Mouse (Mus musculus): ENCODE data around the gene Zcchc18. TPM values are rescaled to one million over a fixed set of nuclear protein-coding genes. Genes with fewer than 3 reads are reported as not detected.
"Not testable (repeated sequence)": the region's sequence is repeated elsewhere in the genome, so short reads cannot be mapped to it uniquely, and the experiment has no call there.

Gene Zcchc18
- 4.0 and 8.6 TPM in 2 replicates for polyA plus RNA-seq (2016; fragmentation: Nextera tagmentation; extraction: Ambion mirVana)

DNA sequence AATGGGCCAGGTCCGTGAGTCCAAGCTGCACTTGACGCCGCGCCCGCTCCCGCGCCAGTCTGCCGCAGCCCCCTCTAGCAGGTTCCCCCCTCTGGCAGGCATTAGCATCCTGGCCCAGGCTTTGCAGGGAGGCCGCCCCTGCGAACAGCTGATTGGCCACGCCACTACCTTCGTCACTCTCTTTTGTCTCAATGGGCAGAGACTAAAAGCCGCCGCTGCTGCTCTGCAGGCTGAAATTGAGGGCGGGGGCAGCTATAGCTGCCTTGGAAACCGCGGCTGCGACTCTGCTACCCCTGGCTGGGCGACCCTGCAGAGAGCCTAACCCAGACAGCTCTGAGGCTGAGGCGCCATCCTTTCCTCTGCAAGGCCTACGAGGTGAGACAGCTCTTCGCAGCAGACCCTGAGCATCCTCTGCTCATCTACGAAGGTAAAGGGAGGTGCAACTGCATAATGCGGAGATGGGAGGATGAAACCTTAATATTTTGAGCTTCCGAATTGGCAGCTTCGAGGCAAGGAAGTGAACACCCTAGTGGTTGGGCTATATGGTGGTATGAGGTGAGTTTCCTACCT is at the start of gene Zcchc18:
Zcchc18 (plus strand) TSS at position 178 of the 570 bp plus-strand sequence.
- 11% methylated on average over 26 of the region's 26 CpGs for WGBS
- peak within 1 kb of the TSS; percentile 52 for H3K4me3 ChIP-seq
- peaks cover 43% of the 10 kb centered on the region for H3K27me3 ChIP-seq (ENCODE audit: insufficient read depth, poor library complexity, severe bottlenecking)
- DNase-seq (ENCODE audit: low spot score), result peak; percentile 79
- no peaks in the 10 kb centered on the region for H3K4me1 ChIP-seq
- no peak within 1 kb of the TSS for H3K27ac ChIP-seq
- H3K36me3 ChIP-seq, result no peaks in the 10 kb centered on the region
- H3K9me3 ChIP-seq, result no peaks in the 10 kb centered on the region

DNA sequence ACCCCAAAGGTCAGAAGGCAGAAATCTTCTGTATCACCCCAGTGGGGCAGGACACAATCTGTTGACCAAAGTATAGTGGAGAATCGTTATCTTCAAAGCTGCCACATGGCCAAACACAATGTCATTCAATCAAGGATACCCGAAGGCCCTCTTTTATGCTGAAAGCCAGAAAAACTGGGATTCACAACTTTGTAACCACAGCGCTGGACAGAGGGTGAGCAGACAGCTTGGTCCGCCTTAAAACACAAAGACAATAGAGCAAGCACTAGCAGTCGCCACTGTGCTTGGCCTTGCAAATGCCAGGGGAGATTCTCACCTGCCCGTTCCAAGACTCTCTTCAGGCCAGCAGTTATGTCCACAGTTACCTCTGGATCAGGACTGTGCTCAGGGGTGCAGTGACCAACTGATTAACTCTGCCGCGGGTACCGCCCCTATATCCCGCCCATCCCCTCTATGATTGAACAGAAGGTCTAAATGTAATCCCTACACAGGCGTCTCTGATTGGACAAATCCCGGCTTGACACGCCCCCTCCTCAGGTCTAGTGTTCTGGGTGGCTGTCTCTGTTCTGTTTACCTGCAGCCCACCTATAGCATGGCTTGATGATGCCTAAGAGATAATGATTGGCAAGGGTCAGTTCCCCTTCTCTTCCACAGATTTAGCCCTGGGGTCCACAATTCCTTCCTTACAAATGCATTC is 35.2 kb upstream of the Zcchc18 start:
- WGBS, result 26% methylated on average over 13 of the region's 13 CpGs
- not testable (repeated sequence) for H3K4me1 ChIP-seq; H3K36me3 ChIP-seq; H3K27me3 ChIP-seq (ENCODE audit: insufficient read depth, poor library complexity, severe bottlenecking); H3K9me3 ChIP-seq; H3K27ac ChIP-seq
- H3K4me3 ChIP-seq, result peak overlapping the region; percentile 44
- peak; percentile 75 for DNase-seq (ENCODE audit: low spot score)

DNA sequence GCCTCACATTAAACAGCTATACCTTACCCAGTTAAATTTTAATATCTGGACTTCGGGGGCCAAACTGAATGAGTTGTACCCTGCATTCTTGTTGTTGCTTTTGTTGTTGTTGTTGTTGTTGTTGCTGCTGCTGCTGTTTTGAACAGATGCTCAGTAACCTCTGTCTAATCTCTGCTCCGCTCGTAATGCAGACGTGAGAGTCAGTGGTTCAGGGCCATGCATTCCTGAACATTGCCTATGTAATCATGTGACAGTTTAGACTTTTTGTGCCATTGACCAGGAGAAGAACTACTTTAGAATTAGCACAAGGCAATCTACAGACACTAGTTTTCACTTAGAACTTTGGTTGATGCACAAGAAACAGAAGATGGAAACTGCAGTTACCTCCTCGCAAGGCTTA is 34.7 kb upstream of the Zcchc18 start:
- not testable (repeated sequence) for DNase-seq (ENCODE audit: low spot score); H3K36me3 ChIP-seq; H3K4me1 ChIP-seq; H3K27ac ChIP-seq; H3K27me3 ChIP-seq (ENCODE audit: insufficient read depth, poor library complexity, severe bottlenecking); H3K9me3 ChIP-seq
- WGBS, result 63% methylated on average over 5 of the region's 5 CpGs
- peak overlapping the region; percentile 44; the same call in 1 of the 2 replicates for H3K4me3 ChIP-seq

DNA sequence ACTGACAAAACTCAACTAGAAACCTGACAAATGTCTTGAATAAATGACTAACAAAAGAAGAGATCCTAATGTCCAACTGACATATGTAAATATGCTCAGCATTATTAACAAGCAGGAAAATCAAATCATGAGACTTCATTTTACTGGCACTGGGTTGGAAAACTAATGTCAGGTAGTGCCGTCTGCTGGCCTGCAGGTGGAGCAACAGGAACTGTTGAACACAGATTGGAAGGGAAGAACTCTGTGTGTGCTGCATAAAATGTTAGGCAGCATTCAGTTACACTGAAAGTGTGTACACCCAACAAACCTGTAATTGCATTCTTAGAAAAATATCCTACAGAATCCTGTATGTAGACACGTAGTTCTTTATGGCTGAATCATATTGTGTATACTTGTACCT is 33.3 kb upstream of the Zcchc18 start:
- Histone ChIP-seq H3K9me3 (no peaks in the 10 kb centered on the region), H3K36me3 (no peaks in the 10 kb centered on the region), H3K27ac (no peak overlapping the region), H3K4me3 (no peak overlapping the region), H3K27me3 (ENCODE audit: insufficient read depth, poor library complexity, severe bottlenecking) (no peaks in the 10 kb centered on the region), H3K4me1 (no peaks in the 10 kb centered on the region)
- 23% methylated on average over 2 of the region's 2 CpGs for WGBS
- no peak for DNase-seq (ENCODE audit: low spot score)

DNA sequence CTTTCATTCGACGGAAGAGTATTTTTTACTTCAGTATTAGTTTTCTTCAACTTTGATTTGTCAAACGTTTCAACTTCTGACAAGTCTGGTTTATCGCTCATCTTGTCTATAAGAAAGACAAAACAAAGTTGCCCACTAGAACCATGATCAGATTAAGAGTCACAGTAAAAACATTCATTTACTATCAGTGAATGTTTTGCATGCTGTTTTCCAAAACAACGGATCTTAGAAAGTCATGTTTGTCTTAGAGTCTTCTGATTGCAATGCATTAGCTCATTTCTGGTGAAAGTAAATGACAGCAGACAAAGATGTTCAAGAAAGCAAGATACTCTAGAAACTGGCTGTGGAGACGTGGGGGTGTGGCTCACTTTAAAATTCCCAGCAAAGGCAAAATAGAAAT is 17.6 kb upstream of the Zcchc18 start, which contains the start of gene Tmsb15b2:
Tmsb15b2 (minus strand) TSS at position 101 of the 400 bp plus-strand sequence.
- not testable (repeated sequence) for H3K9me3 ChIP-seq; H3K36me3 ChIP-seq; H3K27ac ChIP-seq; DNase-seq (ENCODE audit: low spot score); H3K27me3 ChIP-seq (ENCODE audit: insufficient read depth, poor library complexity, severe bottlenecking); H3K4me1 ChIP-seq
- H3K4me3 ChIP-seq, result peak within 1 kb of the TSS; percentile 54
- 80% methylated on average over 6 of the region's 6 CpGs for WGBS

DNA sequence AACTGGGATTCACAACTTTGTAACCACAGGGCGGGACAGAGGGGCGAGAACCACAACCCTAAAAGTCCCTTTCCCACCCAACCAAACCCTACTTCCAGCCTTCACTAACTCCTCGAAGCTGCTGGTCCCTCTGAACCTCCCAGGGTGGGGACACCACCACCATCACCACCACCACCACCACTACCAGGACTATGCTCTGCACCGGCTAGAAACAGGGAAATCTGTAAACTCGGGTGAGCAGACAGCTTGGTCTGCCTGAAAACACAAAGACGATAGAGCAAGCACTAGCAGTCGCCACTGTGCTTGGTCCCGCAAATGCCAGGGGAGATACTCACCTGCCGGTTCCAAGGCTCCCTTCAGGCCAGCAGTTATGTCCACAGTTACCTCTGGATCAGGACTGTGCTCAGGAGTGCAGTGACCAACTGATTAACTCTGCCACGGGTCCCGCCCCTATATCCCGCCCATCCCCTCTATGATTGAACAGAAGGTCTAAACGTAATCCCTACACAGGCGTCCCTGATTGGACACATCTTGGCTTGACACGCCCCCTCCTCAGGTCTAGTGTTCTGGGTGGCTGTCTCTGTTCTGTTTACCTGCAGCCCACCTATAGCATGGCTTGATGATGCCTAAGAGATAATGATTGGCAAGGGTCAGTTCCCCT is 16.4 kb upstream of the Zcchc18 start, which contains the start of the genes Tmsb15l and Tmsb15b1:
Tmsb15l (minus strand) TSS at position 446 of the 661 bp plus-strand sequence.
Tmsb15b1 (minus strand) TSS at position 451 of the 661 bp plus-strand sequence.
- Histone ChIP-seq H3K27me3 (ENCODE audit: insufficient read depth, poor library complexity, severe bottlenecking) (no peaks in the 10 kb centered on the region), H3K36me3 (no peaks in the 10 kb centered on the region), H3K4me1 (no peaks in the 10 kb centered on the region), H3K27ac (no peak within 1 kb of the TSS), H3K4me3 (peak within 1 kb of the TSS; percentile 54), H3K9me3 (no peaks in the 10 kb centered on the region)
- WGBS, result 33% methylated on average over 15 of the region's 15 CpGs
- peak; percentile 90 for DNase-seq (ENCODE audit: low spot score)

DNA sequence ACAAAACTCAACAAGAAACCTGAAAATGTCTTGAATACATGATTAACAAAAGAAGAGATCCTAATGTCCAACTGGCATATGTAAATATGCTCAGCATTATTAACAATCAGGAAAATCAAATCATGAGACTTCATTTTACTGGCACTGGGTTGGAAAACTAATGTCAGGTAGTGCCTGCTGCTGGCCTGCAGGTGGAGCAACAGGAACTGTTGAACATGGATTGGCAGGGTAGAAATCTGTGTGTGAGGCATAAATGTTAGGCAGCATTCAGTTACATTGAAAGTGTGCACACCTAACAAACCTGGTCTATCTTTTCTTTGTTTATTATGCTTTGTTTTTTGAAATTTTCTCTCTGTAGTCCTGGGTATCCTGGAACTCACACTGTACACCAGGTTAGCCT is 14.3 kb upstream of the Zcchc18 start:
- Histone ChIP-seq H3K9me3 (no peaks in the 10 kb centered on the region), H3K4me3 (no peak overlapping the region), H3K27me3 (ENCODE audit: insufficient read depth, poor library complexity, severe bottlenecking) (no peaks in the 10 kb centered on the region), H3K4me1 (no peaks in the 10 kb centered on the region), H3K27ac (no peak overlapping the region), H3K36me3 (no peaks in the 10 kb centered on the region)
- DNase-seq (ENCODE audit: low spot score), result no peak

DNA sequence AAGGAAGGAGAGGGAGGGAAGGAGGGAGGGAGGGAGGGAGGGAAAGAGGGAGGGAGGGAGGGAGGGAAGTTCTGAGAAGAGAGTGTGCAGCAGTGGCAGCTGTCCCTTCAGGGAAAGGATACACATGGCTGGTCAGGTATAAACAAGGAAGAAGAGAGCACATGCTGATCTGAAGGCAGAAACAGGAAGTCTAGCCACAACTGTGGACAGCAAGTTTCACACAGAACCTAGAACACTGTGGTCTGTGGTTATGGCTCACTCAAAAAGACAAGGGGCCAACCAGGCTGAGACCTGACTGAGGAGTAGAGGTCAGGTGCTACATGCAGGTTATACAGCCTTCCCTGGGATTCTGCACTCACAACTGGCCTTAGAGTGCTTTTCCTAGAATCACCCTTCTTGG is 6.9 kb upstream of the Zcchc18 start:
- no peak for DNase-seq (ENCODE audit: low spot score)
- Histone ChIP-seq H3K4me1 (no peaks in the 10 kb centered on the region), H3K27ac (no peak overlapping the region), H3K27me3 (ENCODE audit: insufficient read depth, poor library complexity, severe bottlenecking) (peaks cover 1% of the 10 kb centered on the region; the same call in 1 of the 2 replicates), H3K4me3 (no peak overlapping the region), H3K9me3 (no peaks in the 10 kb centered on the region), H3K36me3 (no peaks in the 10 kb centered on the region)

DNA sequence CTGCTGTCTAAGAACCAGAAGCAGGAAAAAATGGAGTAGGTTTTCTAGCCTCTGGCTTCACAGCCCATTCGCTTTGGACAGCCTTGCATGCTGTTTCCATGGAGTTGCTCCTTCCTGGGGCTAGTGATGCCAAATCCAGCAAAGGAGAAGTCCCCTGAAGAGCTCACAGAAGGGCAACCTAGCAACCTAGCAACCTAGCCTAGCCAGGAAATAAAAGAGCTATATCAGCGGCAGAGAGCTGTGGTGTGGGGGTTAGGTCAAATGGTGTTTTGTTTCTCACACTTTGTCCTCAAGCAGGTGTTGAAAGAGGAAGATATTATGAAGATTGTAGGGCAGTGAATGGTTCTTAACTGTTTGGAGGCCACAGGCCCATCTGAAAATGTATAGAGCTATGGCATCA is 1.7 kb upstream of the Zcchc18 start:
- H3K4me3 ChIP-seq, result no peak overlapping the region
- no peaks in the 10 kb centered on the region for H3K4me1 ChIP-seq
- H3K27ac ChIP-seq, result no peak overlapping the region
- H3K9me3 ChIP-seq, result no peaks in the 10 kb centered on the region
- DNase-seq (ENCODE audit: low spot score), result no peak
- H3K27me3 ChIP-seq (ENCODE audit: insufficient read depth, poor library complexity, severe bottlenecking), result peaks cover 37% of the 10 kb centered on the region
- no peaks in the 10 kb centered on the region for H3K36me3 ChIP-seq
- 46% methylated on average over 2 of the region's 2 CpGs for WGBS

DNA sequence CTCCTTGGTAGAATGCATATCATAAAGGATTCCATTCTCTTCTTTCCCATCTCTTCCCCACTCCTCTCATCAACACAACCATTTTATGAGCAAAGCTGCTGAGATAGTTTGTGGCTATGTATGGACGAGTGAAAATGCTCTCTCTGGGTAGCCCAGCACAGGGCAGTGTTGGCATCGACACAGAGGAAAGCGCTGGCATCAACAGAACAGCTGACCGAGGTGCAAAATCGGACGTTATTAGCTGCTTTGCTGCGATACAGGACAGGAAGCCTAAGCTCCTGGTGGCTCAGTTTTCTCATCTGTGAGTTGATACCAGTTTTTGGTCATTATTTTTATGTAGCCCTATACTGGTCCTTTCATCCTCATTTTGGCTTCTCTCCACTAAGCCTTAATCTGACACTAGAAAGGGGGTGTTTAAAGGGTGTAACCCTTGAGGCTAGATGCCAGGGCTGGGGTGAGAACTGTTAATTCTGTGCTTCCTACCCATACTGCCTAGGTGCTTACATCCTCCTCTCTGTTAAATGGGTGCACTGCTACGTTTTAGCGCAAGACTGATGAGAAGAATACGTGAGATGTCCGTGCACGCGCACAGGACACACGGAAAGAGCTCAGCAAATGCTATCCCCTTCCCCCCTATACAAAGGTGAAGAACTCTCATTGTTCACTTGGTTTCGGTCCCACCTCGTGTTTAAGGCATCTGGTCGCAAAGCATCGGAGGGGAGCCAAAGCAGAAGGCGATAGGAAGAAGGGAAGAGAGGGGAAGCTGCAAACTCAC is 577 bp upstream of the Zcchc18 start:
- no peaks in the 10 kb centered on the region for H3K4me1 ChIP-seq
- 20% methylated on average over 19 of the region's 19 CpGs for WGBS
- DNase-seq (ENCODE audit: low spot score), result no peak
- peaks cover 43% of the 10 kb centered on the region for H3K27me3 ChIP-seq (ENCODE audit: insufficient read depth, poor library complexity, severe bottlenecking)
- H3K4me3 ChIP-seq, result peak overlapping the region; percentile 52
- no peaks in the 10 kb centered on the region for H3K36me3 ChIP-seq
- no peaks in the 10 kb centered on the region for H3K9me3 ChIP-seq
- no peak overlapping the region for H3K27ac ChIP-seq

DNA sequence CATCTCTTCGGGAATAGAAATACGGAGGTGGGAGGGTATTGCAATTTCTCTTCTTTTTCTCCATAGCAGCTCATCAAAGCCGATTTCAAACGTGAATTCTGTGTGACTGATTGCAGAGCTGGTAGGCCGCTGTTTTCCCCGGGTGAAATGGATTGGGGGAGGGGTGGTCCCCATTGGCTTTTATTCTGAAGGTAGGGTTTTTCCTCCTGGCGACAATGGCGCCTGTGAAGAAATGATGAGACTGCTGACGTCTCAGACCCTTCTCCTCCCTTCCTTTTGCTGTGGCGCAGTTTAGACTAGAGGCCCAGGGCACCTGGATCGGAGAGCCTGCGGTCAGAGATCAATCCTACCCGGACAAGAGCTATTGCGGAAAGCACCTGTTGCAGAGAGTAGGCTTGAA is 686 bp downstream of the Zcchc18 start:
- H3K9me3 ChIP-seq, result no peaks in the 10 kb centered on the region
- DNase-seq (ENCODE audit: low spot score), result no peak
- H3K36me3 ChIP-seq, result no peaks in the 10 kb centered on the region
- 35% methylated on average over 14 of the region's 14 CpGs for WGBS
- no peaks in the 10 kb centered on the region for H3K4me1 ChIP-seq
- peaks cover 43% of the 10 kb centered on the region for H3K27me3 ChIP-seq (ENCODE audit: insufficient read depth, poor library complexity, severe bottlenecking)
- H3K4me3 ChIP-seq, result peak overlapping the region; percentile 52; the same call in 1 of the 2 replicates
- no peak overlapping the region for H3K27ac ChIP-seq

DNA sequence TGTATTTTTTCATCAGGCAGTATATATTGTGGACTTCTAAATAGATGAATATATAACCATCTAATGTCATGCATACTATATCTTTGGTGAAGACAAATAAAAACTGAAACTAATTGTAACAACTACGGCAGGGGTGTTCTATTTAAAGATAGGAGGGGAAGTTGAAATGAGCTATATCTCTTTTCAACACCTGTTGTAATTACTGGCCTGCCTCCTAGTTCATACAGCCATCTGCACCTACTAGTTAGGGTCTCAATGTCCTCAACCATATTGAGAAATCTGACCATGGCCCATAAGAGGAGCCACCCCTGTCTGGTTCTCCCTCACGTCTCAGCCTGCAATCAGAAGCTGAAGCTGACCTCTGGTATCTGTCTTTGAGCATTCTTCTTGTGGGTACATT is 3.3 kb downstream of the Zcchc18 start:
- H3K36me3 ChIP-seq, result no peaks in the 10 kb centered on the region
- peaks cover 40% of the 10 kb centered on the region for H3K27me3 ChIP-seq (ENCODE audit: insufficient read depth, poor library complexity, severe bottlenecking)
- no peaks in the 10 kb centered on the region for H3K9me3 ChIP-seq
- H3K4me3 ChIP-seq, result no peak overlapping the region
- H3K4me1 ChIP-seq, result no peaks in the 10 kb centered on the region
- H3K27ac ChIP-seq, result no peak overlapping the region
- no peak for DNase-seq (ENCODE audit: low spot score)
- WGBS, result 74% methylated on average over 2 of the region's 2 CpGs

Measured in heart, embryonic 10.5 days (tissue).